Mouse (Mus musculus): Measurements from ENCODE around the gene Ap4s1. TPM values are rescaled to one million over a fixed set of nuclear protein-coding genes. Genes with fewer than 3 reads are reported as not detected.

Gene Ap4s1
- polyA plus RNA-seq, 2 experiments: 6.4 to 16.8 TPM

DNA sequence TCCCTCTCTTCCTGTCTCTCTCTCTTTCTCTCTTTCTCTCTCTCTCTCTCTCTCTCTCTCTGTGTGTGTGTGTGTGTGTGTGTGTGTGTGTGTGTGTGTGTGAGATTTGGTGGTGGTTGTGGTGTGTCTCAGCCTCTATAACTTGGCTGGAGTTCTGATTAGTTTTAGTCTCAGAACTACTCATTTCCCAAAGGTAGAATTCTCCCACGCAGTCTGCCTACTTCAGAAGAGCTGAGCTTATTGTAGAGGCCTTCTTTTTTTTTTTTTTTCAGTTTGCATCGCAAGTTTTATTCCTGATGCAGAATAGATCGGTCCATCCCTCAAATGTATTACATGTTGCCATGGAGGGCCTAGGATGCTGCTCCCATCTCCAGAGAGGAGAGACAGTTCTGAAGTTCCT lies 18.9 kb downstream of the Ap4s1 start:
- ATAC-seq (ENCODE audit: insufficient read depth) (no peak), DNase-seq (ENCODE audit: low read depth in 3 of 3, low spot score in 3 of 3) (no peak)
- Histone ChIP-seq H3K9me3 (ENCODE audit: control insufficient read depth, low read length) (no peaks in the 10 kb centered on the region), H3K36me3 (replicated peaks; ENCODE audit: control insufficient read depth, insufficient read depth, low read depth) (no peaks in the 10 kb centered on the region), H3K4me2 (ENCODE audit: low read depth) (no peak overlapping the region), H3K4me1 (replicated peaks; ENCODE audit: control insufficient read depth in 2 of 2, insufficient read depth in 2 of 2, low read length in 1 of 2) (peaks cover 0 to 11% of the 10 kb centered on the region in 2 experiments; a peak in 3 of 4 replicates), H3K4me3 (ENCODE audit: insufficient read depth in 1 of 2, low read depth in 2 of 2, low read length in 2 of 2) (no peak overlapping the region), H3K27ac (no peak overlapping the region), H3K27me3 (ENCODE audit: control insufficient read depth, insufficient read depth, low read length) (no peaks in the 10 kb centered on the region), H3K9ac (replicated peaks) (no peak overlapping the region)
- no peak for TF ChIP-seq EP300 (IDR thresholded peaks at IDR 0.05; ENCODE audit: low read depth)
- TF ChIP-seq CTCF (IDR thresholded peaks at IDR 0.05; ENCODE audit: low read depth): no peak
- WGBS (ENCODE audit: insufficient replicate concordance): 78% methylated on average over 3 of the region's 3 CpGs

- no peak for DNase-seq (ENCODE audit: low read depth in 3 of 3, low spot score in 3 of 3)
- TF ChIP-seq EP300 (IDR thresholded peaks at IDR 0.05; ENCODE audit: low read depth) (no peak), CTCF (IDR thresholded peaks at IDR 0.05; ENCODE audit: low read depth) (no peak)
- no peaks in the 10 kb centered on the region for H3K9me3 ChIP-seq (ENCODE audit: control insufficient read depth, low read length)
- no peak overlapping the region for H3K4me2 ChIP-seq (ENCODE audit: low read depth)
- H3K27ac ChIP-seq: no peak overlapping the region
- no peak overlapping the region for H3K9ac ChIP-seq (replicated peaks)
- H3K27me3 ChIP-seq (ENCODE audit: control insufficient read depth, insufficient read depth, low read length): no peaks in the 10 kb centered on the region
- peaks cover 0 to 11% of the 10 kb centered on the region in 2 experiments; a peak in 3 of 4 replicates for H3K4me1 ChIP-seq (replicated peaks; ENCODE audit: control insufficient read depth in 2 of 2, insufficient read depth in 2 of 2, low read length in 1 of 2)
- H3K4me3 ChIP-seq (ENCODE audit: insufficient read depth in 1 of 2, low read depth in 2 of 2, low read length in 2 of 2): no peak overlapping the region
- WGBS (ENCODE audit: insufficient replicate concordance): 38% methylated on average over 5 of the region's 5 CpGs
- no peaks in the 10 kb centered on the region for H3K36me3 ChIP-seq (replicated peaks; ENCODE audit: control insufficient read depth, insufficient read depth, low read depth)
- ATAC-seq (ENCODE audit: insufficient read depth): no peak
These were observed 19.3 kb downstream of the Ap4s1 start for GRCm38 (mm10) chr12:51710154-51710553.

DNA sequence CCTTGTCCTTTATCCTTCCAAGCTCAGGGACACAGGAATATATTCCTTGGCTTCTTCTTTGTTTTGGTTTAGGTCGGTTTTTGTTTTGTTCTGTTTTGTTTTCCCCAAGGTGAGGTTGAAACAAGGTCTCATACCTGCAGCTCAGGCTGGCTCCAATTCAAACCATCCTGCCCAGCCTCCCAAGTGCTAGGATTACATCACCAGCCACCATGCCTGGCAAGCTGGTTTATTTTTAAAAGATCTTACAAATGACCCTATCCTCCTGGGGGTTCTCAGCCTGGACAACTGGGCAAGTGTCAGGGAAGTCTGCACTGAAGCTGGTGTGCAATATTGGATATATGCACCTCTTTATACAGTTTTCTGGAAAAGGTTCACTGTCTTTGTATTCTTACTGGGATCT lies 21.9 kb downstream of the Ap4s1 start:
- H3K9ac ChIP-seq (replicated peaks): no peak overlapping the region

DNA sequence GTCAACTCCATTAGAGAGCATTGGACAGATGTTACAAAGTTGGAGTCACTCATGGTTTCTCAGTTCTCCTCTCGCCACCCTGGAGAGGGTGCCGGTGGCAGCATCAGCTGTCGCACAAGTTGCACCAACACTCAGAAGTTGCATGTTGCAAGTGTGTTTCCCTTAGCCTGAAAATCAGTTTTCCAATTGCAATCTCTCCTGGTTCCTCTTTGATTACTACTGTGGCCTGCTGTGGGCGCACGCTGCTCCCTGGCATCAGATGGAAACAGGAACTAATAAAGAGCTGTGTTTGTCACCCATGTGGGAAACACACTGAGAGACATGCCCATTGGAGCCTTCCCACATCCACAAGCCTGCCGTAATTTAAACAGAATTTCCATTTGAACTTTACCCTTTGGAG lies 27.8 kb downstream of the Ap4s1 start:
- H3K27me3 ChIP-seq (ENCODE audit: control insufficient read depth, insufficient read depth, low read length): no peaks in the 10 kb centered on the region
- H3K9me3 ChIP-seq (ENCODE audit: control insufficient read depth, low read length): no peaks in the 10 kb centered on the region
- TF ChIP-seq CTCF (IDR thresholded peaks at IDR 0.05; ENCODE audit: low read depth): no peak
- no peaks in the 10 kb centered on the region for H3K36me3 ChIP-seq (replicated peaks; ENCODE audit: control insufficient read depth, insufficient read depth, low read depth)
- H3K4me2 ChIP-seq (ENCODE audit: low read depth): no peak overlapping the region
- ATAC-seq (ENCODE audit: insufficient read depth) (no peak), DNase-seq (ENCODE audit: low read depth in 3 of 3, low spot score in 3 of 3) (no peak)
- H3K4me1 ChIP-seq (replicated peaks; ENCODE audit: control insufficient read depth in 2 of 2, insufficient read depth in 2 of 2, low read length in 1 of 2): peaks cover 5 to 7% of the 10 kb centered on the region in 2 experiments
- no peak overlapping the region for H3K9ac ChIP-seq (replicated peaks)
- H3K27ac ChIP-seq: no peak overlapping the region
- no peak overlapping the region for H3K4me3 ChIP-seq (ENCODE audit: insufficient read depth in 1 of 2, low read depth in 2 of 2, low read length in 2 of 2)
- 71% methylated on average over 6 of the region's 6 CpGs for WGBS (ENCODE audit: insufficient replicate concordance)

More for the DNA sequence above, 21.9 kb downstream of the Ap4s1 start:
- Histone ChIP-seq H3K4me2 (ENCODE audit: low read depth) (no peak overlapping the region), H3K27ac (no peak overlapping the region), H3K9me3 (ENCODE audit: control insufficient read depth, low read length) (no peaks in the 10 kb centered on the region), H3K4me1 (replicated peaks; ENCODE audit: control insufficient read depth in 2 of 2, insufficient read depth in 2 of 2, low read length in 1 of 2) (peaks cover 0 to 6% of the 10 kb centered on the region in 2 experiments; a peak in 3 of 4 replicates), H3K4me3 (ENCODE audit: insufficient read depth in 1 of 2, low read depth in 2 of 2, low read length in 2 of 2) (no peak overlapping the region), H3K27me3 (ENCODE audit: control insufficient read depth, insufficient read depth, low read length) (no peaks in the 10 kb centered on the region), H3K36me3 (replicated peaks; ENCODE audit: control insufficient read depth, insufficient read depth, low read depth) (no peaks in the 10 kb centered on the region)
- ATAC-seq (ENCODE audit: insufficient read depth): no peak
- WGBS (ENCODE audit: insufficient replicate concordance): 53% methylated on average over 1 of the region's 1 CpGs
- no peak for TF ChIP-seq EP300 (IDR thresholded peaks at IDR 0.05; ENCODE audit: low read depth)
- TF ChIP-seq CTCF (IDR thresholded peaks at IDR 0.05; ENCODE audit: low read depth): no peak
- DNase-seq (ENCODE audit: low read depth in 3 of 3, low spot score in 3 of 3): no peak

DNA sequence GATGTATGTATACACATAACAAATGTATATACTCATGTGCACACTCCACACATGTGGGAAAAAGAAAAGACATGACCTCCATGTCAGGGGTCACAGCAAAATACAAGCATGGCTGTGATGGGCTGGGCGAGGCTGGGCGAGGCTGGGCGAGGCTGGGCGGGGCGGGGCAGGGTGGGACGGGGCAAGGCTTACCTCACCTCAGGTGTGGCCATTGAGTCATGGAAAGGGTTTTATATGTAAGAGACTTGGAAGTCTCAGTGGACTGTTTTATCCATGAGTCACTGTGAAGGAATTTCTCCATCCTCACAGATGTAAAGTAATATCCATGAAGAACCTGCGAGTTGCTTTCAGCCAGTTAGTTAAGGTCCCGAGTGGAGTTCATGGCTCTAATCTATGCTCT lies 31.0 kb downstream of the Ap4s1 start:
- ATAC-seq (ENCODE audit: insufficient read depth) (no peak), DNase-seq (ENCODE audit: low read depth in 3 of 3, low spot score in 3 of 3) (no peak)
- Histone ChIP-seq H3K4me2 (ENCODE audit: low read depth) (no peak overlapping the region), H3K4me3 (ENCODE audit: insufficient read depth in 1 of 2, low read depth in 2 of 2, low read length in 2 of 2) (no peak overlapping the region), H3K9ac (replicated peaks) (no peak overlapping the region), H3K9me3 (ENCODE audit: control insufficient read depth, low read length) (no peaks in the 10 kb centered on the region), H3K27ac (no peak overlapping the region), H3K36me3 (replicated peaks; ENCODE audit: control insufficient read depth, insufficient read depth, low read depth) (no peaks in the 10 kb centered on the region), H3K27me3 (ENCODE audit: control insufficient read depth, insufficient read depth, low read length) (no peaks in the 10 kb centered on the region), H3K4me1 (replicated peaks; ENCODE audit: control insufficient read depth in 2 of 2, insufficient read depth in 2 of 2, low read length in 1 of 2) (peaks cover 5 to 7% of the 10 kb centered on the region in 2 experiments)
- 70% methylated on average over 8 of the region's 8 CpGs for WGBS (ENCODE audit: insufficient replicate concordance)
- no peak for TF ChIP-seq CTCF (IDR thresholded peaks at IDR 0.05; ENCODE audit: low read depth)
- TF ChIP-seq EP300 (IDR thresholded peaks at IDR 0.05; ENCODE audit: low read depth): no peak

All from liver, embryonic 14.5 days (tissue).